Mouse (Mus musculus): ENCODE results near the gene Myo18a.

Gene Myo18a

GRCm38 (mm10) chr11:77874685-77875231 lies 111.7 kb downstream of the Myo18a start:
- DNase-seq: no peak

GRCm38 (mm10) chr11:77875269-77875668 lies 112.2 kb downstream of the Myo18a start:
- DNase-seq: no peak

GRCm38 (mm10) chr11:77875847-77876759 lies 113.1 kb downstream of the Myo18a start:
- peak; percentile 15 for DNase-seq

- DNase-seq: no peak
Measured at GRCm38 (mm10) chr11:77876760-77877148, 113.7 kb downstream of the Myo18a start.

- DNase-seq: no peak
Measured at GRCm38 (mm10) chr11:77884524-77885245, 121.6 kb downstream of the Myo18a start.

- DNase-seq: no peak
Measured at GRCm38 (mm10) chr11:77885246-77885575, 122.2 kb downstream of the Myo18a start.

- DNase-seq: no peak
Measured at GRCm38 (mm10) chr11:77887373-77887960, 124.4 kb downstream of the Myo18a start.

- DNase-seq: no peak
Measured at GRCm38 (mm10) chr11:77888846-77889245, 125.8 kb downstream of the Myo18a start.

GRCm38 (mm10) chr11:77889484-77889883 lies 126.4 kb downstream of the Myo18a start:
- DNase-seq: no peak

GRCm38 (mm10) chr11:77890648-77891258 lies 127.7 kb downstream of the Myo18a start:
- DNase-seq: no peak

- no peak for DNase-seq
Measured at GRCm38 (mm10) chr11:77892883-77893282, 129.8 kb downstream of the Myo18a start.

GRCm38 (mm10) chr11:77893283-77893682 lies 130.2 kb downstream of the Myo18a start:
- DNase-seq: no peak

- DNase-seq: peak; percentile 93
Measured at GRCm38 (mm10) chr11:77893787-77894718, 131.0 kb downstream of the Myo18a start, which contains the start of gene Pipox. Gene Pipox, minus strand, starts transcription at chr11:77894096.

GRCm38 (mm10) chr11:77894967-77895366 lies 131.9 kb downstream of the Myo18a start:
- DNase-seq: no peak

GRCm38 (mm10) chr11:77896011-77896410 lies 133.0 kb downstream of the Myo18a start:
- no peak for DNase-seq

GRCm38 (mm10) chr11:77896480-77896819 lies 133.4 kb downstream of the Myo18a start:
- no peak for DNase-seq

- peak; percentile 25 for DNase-seq
Measured at GRCm38 (mm10) chr11:77896820-77897805, 134.1 kb downstream of the Myo18a start.

- no peak for DNase-seq
Measured at GRCm38 (mm10) chr11:77900187-77900586, 137.1 kb downstream of the Myo18a start.

- no peak for DNase-seq
Measured at GRCm38 (mm10) chr11:77900696-77901095, 137.7 kb downstream of the Myo18a start.

- DNase-seq: no peak
Measured at GRCm38 (mm10) chr11:77901366-77901765, 138.3 kb downstream of the Myo18a start.

Data from lung, postnatal 14 days (tissue).